In the genomic region with DNA sequence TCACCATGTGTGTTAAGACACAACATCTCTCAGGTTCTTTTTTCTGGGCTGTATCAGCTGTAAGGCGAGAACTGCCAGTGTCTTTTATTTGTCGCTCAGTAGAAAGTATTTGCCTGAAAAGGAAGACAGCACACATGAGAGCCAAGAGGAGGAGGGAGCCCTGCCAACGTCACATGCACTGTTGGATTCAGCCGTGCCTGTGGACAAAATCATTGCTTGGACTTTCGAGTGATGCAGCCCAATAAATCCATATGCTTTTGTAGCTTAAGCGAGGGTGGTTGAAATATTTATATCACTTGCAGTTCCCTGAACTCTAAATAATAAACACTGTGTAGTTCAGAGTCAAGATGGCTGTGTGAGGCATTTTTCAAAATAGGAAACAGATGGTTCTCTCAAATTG, we compare ENCODE assay signal across 9 mouse cellular contexts.
DNase-seq lines count a peak whose midpoint lies in the region; ATAC-seq and TF ChIP-seq lines count a peak whose summit lies in the region.
"Had no signal": no experiment of that assay in that cellular context is flagged by ENCODE, and none has a peak within 500 bp of the region (broad histone marks: within the 10 kb centered on the region; RNA-seq: fewer than 3 reads in every experiment).

No protein-coding gene starts in this region.

- no peak overlapping the region for H3K4me2 ChIP-seq in hindbrain, embryonic 15.5 days
- H3K4me2 ChIP-seq in hindbrain, embryonic 12.5 days (replicated peaks) = no peak overlapping the region
- H3K4me2 ChIP-seq: liver, embryonic 13.5 days had no signal

- no peak for TF ChIP-seq CTCF in left cerebral cortex, adult 2 months (IDR thresholded peaks at IDR 0.05)

- 46% methylated on average over 6 of the region's 6 CpGs for WGBS in hindbrain, embryonic 15.5 days
- WGBS in hindbrain, embryonic 12.5 days = 75% methylated on average over 6 of the region's 6 CpGs

- ATAC-seq in hindbrain, embryonic 15.5 days (ENCODE audit: low FRiP score, low read depth) = 0 out of 2 replicates have a peak, but pooled peaks have one; percentile 11
- ATAC-seq in hindbrain, embryonic 12.5 days (ENCODE audit: low FRiP score) = no peak
- ATAC-seq in erythroblast, adult 5-6 weeks (replicated peaks; ENCODE audit: low FRiP score, poor library complexity, severe bottlenecking) = no peak

- H3K9ac ChIP-seq in hindbrain, embryonic 15.5 days = no peak overlapping the region
- no peak overlapping the region for H3K9ac ChIP-seq in hindbrain, embryonic 12.5 days
- H3K9ac ChIP-seq: liver, embryonic 13.5 days had no signal

- H3K36me3 ChIP-seq in hindbrain, embryonic 15.5 days = no peaks in the 10 kb centered on the region
- H3K36me3 ChIP-seq in hindbrain, embryonic 12.5 days = no peaks in the 10 kb centered on the region
- H3K36me3 ChIP-seq: liver, embryonic 13.5 days had no signal

- intact Hi-C loops in left cerebral cortex, adult 2 months (cut with DNase I) = loop anchor here (2.0 to 5.0 kb wide), 2 partner anchors 48 to 109 kb away; a partner anchor contains a TSS

- no peak overlapping the region for H3K4me3 ChIP-seq in hindbrain, embryonic 15.5 days
- no peak overlapping the region for H3K4me3 ChIP-seq in hindbrain, embryonic 12.5 days
- H3K4me3 ChIP-seq in left cerebral cortex, adult 2 months = no peak overlapping the region
- H3K4me3 ChIP-seq: liver, embryonic 13.5 days had no signal

- no peaks in the 10 kb centered on the region for H3K4me1 ChIP-seq in hindbrain, embryonic 15.5 days (replicated peaks)
- H3K4me1 ChIP-seq in hindbrain, embryonic 12.5 days = 0 out of 2 replicates have a peak, but pooled peaks cover 5% of the 10 kb centered on the region
- H3K4me1 ChIP-seq: liver, embryonic 13.5 days had no signal

- no peak overlapping the region for H3K27ac ChIP-seq in hindbrain, embryonic 15.5 days (replicated peaks)
- no peak overlapping the region for H3K27ac ChIP-seq in hindbrain, embryonic 12.5 days
- peak overlapping the region; percentile 56 for H3K27ac ChIP-seq in left cerebral cortex, adult 2 months
- H3K27ac ChIP-seq: liver, embryonic 13.5 days had no signal

- no peaks in the 10 kb centered on the region for H3K27me3 ChIP-seq in hindbrain, embryonic 15.5 days
- H3K27me3 ChIP-seq in hindbrain, embryonic 12.5 days = no peaks in the 10 kb centered on the region
- H3K27me3 ChIP-seq: liver, embryonic 13.5 days had no signal

- DNase-seq in cerebellum, adult 11-12 months = peak; percentile 66
- peak; percentile 17 to 30 for DNase-seq in frontal cortex, postnatal 10 days (ENCODE audit: low spot score in 2 of 2)
- peak; percentile 36 to 54 for DNase-seq in left cerebral cortex, adult 2 months (ENCODE audit: extremely low spot score in 1 of 2, low spot score in 2 of 2)
- no peak for DNase-seq in liver
- DNase-seq in adrenal gland, postnatal 25 days = no peak
- DNase-seq: liver, embryonic 13.5 days had no signal

- H3K9me3 ChIP-seq in hindbrain, embryonic 15.5 days = no peaks in the 10 kb centered on the region
- H3K9me3 ChIP-seq in hindbrain, embryonic 12.5 days (replicated peaks) = no peaks in the 10 kb centered on the region
- H3K9me3 ChIP-seq: liver, embryonic 13.5 days had no signal

Comparison
In these comparisons a context has a peak if more than half of its experiments do, and no peak if none do; other contexts are left out.
1. DNase-seq: peak in cerebellum, adult 11-12 months (single experiment), frontal cortex, postnatal 10 days (2 of 2) and left cerebral cortex, adult 2 months (2 of 2); none in liver (single experiment) and adrenal gland, postnatal 25 days (single experiment).